Mouse (Mus musculus) cortical plate, adult 2 months (tissue): ENCODE measurements around the gene Esr2.

Experiments
- CTCF ChIP-seq: fragments of 200-500 bp; IDR thresholded peaks from 2 replicates; pipeline ENCODE4 v1.5.1; 2011; ENCODE audit warnings: mild to moderate bottlenecking, control low read depth, low read length; ENCODE audit not compliant: insufficient read depth; ENCODE audit errors: extremely low read depth
- POLR2A ChIP-seq: fragments of 200-500 bp; IDR thresholded peaks from 2 replicates; pipeline ENCODE4 v1.6.1; 2011; ENCODE audit warnings: mild to moderate bottlenecking, low read length, control low read depth; ENCODE audit not compliant: insufficient read depth; ENCODE audit errors: extremely low read depth

GRCm38 (mm10) chr12:76071935-76072849, 104.9 kb downstream of the Esr2 start:
- TF ChIP-seq CTCF: no peak
- TF ChIP-seq POLR2A: no peak
